Mouse (Mus musculus) gonadal fat pad, adult 2 months (tissue): ENCODE data around the gene Prss27. TPM values are rescaled to one million over a fixed set of nuclear protein-coding genes. Genes with fewer than 3 reads are reported as not detected.

Source experiments
- DNase-seq: peaks from one replicate; pipeline ENCODE4 v3.0.0-alpha.2; 2012; ENCODE audit warnings: low read depth
- polyA plus RNA-seq: library from polyadenylated mRNA; depleted of rRNA; stranded (reverse); fragments of >200 nt; gene quantifications from 2 replicates; pipeline ENCODE4 v1.2.3, GENCODE M21; 2012; rRNA removed

Prss27 gene
- 1.6 and 2.8 TPM in 2 replicates for polyA plus RNA-seq

GRCm38 (mm10) chr17:24037844-24038243, at the start of gene Prss27:
Prss27 (plus strand) TSS chr17:24038144.
- DNase-seq = no peak

- no peak for DNase-seq
These were observed 48.1 kb upstream of the Prss27 start for GRCm38 (mm10) chr17:23989802-23990201.

GRCm38 (mm10) chr17:23992789-23993553, 45.0 kb upstream of the Prss27 start:
- DNase-seq = no peak

GRCm38 (mm10) chr17:23993559-23994428, 44.1 kb upstream of the Prss27 start:
- no peak for DNase-seq

GRCm38 (mm10) chr17:23994667-23995066, 43.3 kb upstream of the Prss27 start:
- no peak for DNase-seq

- no peak for DNase-seq
These were observed 42.5 kb upstream of the Prss27 start for GRCm38 (mm10) chr17:23995421-23995820.

GRCm38 (mm10) chr17:23997901-23998300, 40.0 kb upstream of the Prss27 start, which contains the start of gene Prss22:
Prss22 (minus strand) TSS chr17:23998100.
- no peak for DNase-seq

GRCm38 (mm10) chr17:23998383-23998782, 39.6 kb upstream of the Prss27 start:
- no peak for DNase-seq

- peak; percentile 66 for DNase-seq
These were observed 37.5 kb upstream of the Prss27 start for GRCm38 (mm10) chr17:24000404-24000803.

GRCm38 (mm10) chr17:24004071-24004665, 33.8 kb upstream of the Prss27 start:
- no peak for DNase-seq

GRCm38 (mm10) chr17:24005049-24005448, 32.9 kb upstream of the Prss27 start:
- peak; percentile 58 for DNase-seq

GRCm38 (mm10) chr17:24006930-24007329, 31.0 kb upstream of the Prss27 start:
- DNase-seq = no peak

- peak; percentile 87 for DNase-seq
These were observed 30.6 kb upstream of the Prss27 start for GRCm38 (mm10) chr17:24007391-24007790.

GRCm38 (mm10) chr17:24008105-24008504, 29.8 kb upstream of the Prss27 start:
- peak; percentile 70 for DNase-seq

- no peak for DNase-seq
These were observed 28.3 kb upstream of the Prss27 start for GRCm38 (mm10) chr17:24009617-24010016.

GRCm38 (mm10) chr17:24012921-24013320, 25.0 kb upstream of the Prss27 start:
- DNase-seq = no peak

- DNase-seq = no peak
These were observed 23.4 kb upstream of the Prss27 start for GRCm38 (mm10) chr17:24014433-24014965.

- DNase-seq = no peak
These were observed 22.2 kb upstream of the Prss27 start for GRCm38 (mm10) chr17:24015727-24016126.

- DNase-seq = no peak
These were observed 17.2 kb upstream of the Prss27 start for GRCm38 (mm10) chr17:24020696-24021095.

GRCm38 (mm10) chr17:24021375-24022199, 16.4 kb upstream of the Prss27 start:
- no peak for DNase-seq

GRCm38 (mm10) chr17:24029477-24029876, 8.5 kb upstream of the Prss27 start:
- DNase-seq = no peak
